Mouse (Mus musculus) kidney, embryonic 16.5 days (tissue): ENCODE measurements around the gene Cd274. TPM values are rescaled to one million over a fixed set of nuclear protein-coding genes. Genes with fewer than 3 reads are reported as not detected.

ENCODE experiments used
- ATAC-seq: fragments of 200-750 bp; cut with Nextera tagmentation; 2 replicates; pipeline ENCODE4 v1.8.0; 2017; ENCODE audit warnings: moderate TSS enrichment; ENCODE audit not compliant: low FRiP score, low TSS enrichment
- H3K27ac ChIP-seq: fragments of 300-500 bp; sonication (generic); 2 replicates; pipeline ENCODE4 v1.5.1; 2014; ENCODE audit warnings: low read length
- H3K27me3 ChIP-seq: fragments of 300-500 bp; sonication (generic); 2 replicates; pipeline ENCODE4 v1.6.1; 2014; ENCODE audit warnings: low read length, control low read depth, mixed read lengths; ENCODE audit not compliant: insufficient read depth
- H3K36me3 ChIP-seq: fragments of 300-500 bp; sonication (generic); 2 replicates; pipeline ENCODE4 v1.6.1; 2014; ENCODE audit warnings: low read length, control low read depth, mixed read lengths; ENCODE audit not compliant: insufficient read depth
- H3K4me1 ChIP-seq: fragments of 300-500 bp; sonication (generic); 2 replicates; pipeline ENCODE4 v1.6.1; 2014; ENCODE audit warnings: low read length, control low read depth, mixed read lengths; ENCODE audit not compliant: insufficient read depth
- H3K4me2 ChIP-seq: fragments of 300-500 bp; sonication (generic); replicated peaks from 2 replicates; pipeline ENCODE4 v1.6.1; 2014; ENCODE audit warnings: low read depth, low read length
- H3K4me3 ChIP-seq: fragments of 300-500 bp; sonication (generic); 2 replicates; pipeline ENCODE4 v1.5.1; 2014; ENCODE audit warnings: mild to moderate bottlenecking, low read length
- H3K9ac ChIP-seq: fragments of 300-500 bp; sonication (generic); replicated peaks from 2 replicates; pipeline ENCODE4 v1.6.1; 2014; ENCODE audit warnings: low read length
- H3K9me3 ChIP-seq: fragments of 300-500 bp; sonication (generic); 2 replicates; pipeline ENCODE4 v1.6.1; 2016; ENCODE audit warnings: low read length, control low read depth
- WGBS: fragments of 180-500 bp; shearing (Covaris S2); extraction: QIAGEN DNeasy Blood & Tissue Kit; methylation state at CpG from one replicate; pipeline ENCODE4 v1.1.7; 2014; 5-methylcytosine and 5-hydroxymethylcytosine counted together
- polyA plus RNA-seq: library from polyadenylated mRNA; unstranded; fragments of >200 nt; fragmentation: Nextera tagmentation; extraction: Ambion mirVana; gene quantifications from 2 replicates; pipeline ENCODE4 v1.2.1, GENCODE M21; 2015

The Cd274 gene
- polyA plus RNA-seq, 1 experiment from 2014 or later, result 0.30 TPM

GRCm38 (mm10) chr19:29363557-29363956 lies 3.7 kb upstream of the Cd274 start:
- no peaks in the 10 kb centered on the region for H3K36me3 ChIP-seq
- peaks cover 11% of the 10 kb centered on the region for H3K4me1 ChIP-seq
- H3K4me2 ChIP-seq, result no peak overlapping the region
- H3K27ac ChIP-seq, result no peak overlapping the region
- H3K9me3 ChIP-seq, result no peaks in the 10 kb centered on the region
- no peak overlapping the region for H3K4me3 ChIP-seq
- no peak for ATAC-seq
- WGBS, result 69% methylated on average over 7 of the region's 7 CpGs
- H3K9ac ChIP-seq, result no peak overlapping the region
- H3K27me3 ChIP-seq, result no peaks in the 10 kb centered on the region

DNA sequence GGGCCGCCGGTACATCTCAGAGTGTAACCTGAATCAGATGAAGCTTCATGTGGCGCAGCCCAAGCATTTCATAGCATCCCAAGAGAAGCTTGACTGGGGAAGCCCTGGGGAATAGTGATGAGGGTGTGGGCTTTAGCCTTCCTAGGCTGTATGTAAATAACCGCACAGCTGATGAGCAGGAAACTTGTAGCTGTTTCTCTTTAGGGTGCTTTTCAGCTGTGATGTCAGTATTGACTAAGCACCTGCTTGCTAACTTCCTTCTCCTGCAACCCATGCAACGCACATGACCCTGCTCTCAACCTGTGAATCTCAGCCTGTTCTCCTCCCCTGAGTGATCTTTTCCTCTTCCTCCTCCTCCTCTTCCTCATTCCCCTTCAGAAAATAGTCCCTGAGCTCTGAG lies 3.2 kb upstream of the Cd274 start:
- no peaks in the 10 kb centered on the region for H3K36me3 ChIP-seq
- ATAC-seq, result no peak
- no peak overlapping the region for H3K4me3 ChIP-seq
- no peak overlapping the region for H3K4me2 ChIP-seq
- no peak overlapping the region for H3K9ac ChIP-seq
- H3K4me1 ChIP-seq, result peaks cover 11% of the 10 kb centered on the region
- H3K9me3 ChIP-seq, result no peaks in the 10 kb centered on the region
- no peaks in the 10 kb centered on the region for H3K27me3 ChIP-seq
- no peak overlapping the region for H3K27ac ChIP-seq
- WGBS, result 84% methylated on average over 5 of the region's 5 CpGs

DNA sequence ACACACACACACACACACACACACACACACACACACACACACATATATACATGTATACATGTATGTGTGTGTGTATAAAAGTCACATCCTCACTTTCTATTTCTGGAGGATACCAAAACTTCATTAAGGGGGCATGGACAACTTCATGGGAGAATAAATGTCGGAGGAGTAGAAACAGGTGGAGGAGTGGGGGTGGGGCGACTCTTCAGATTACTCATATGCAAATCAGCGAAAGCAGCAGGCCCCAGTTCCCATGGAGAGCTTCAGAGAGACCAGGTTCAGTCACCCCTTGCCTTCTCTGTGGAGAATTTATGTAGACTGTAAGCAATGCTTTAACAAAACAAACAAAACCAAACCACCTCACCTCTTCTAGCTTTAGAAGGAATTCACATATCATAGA lies 2.1 kb upstream of the Cd274 start:
- Histone ChIP-seq H3K9me3 (no peaks in the 10 kb centered on the region), H3K4me1 (peaks cover 11% of the 10 kb centered on the region), H3K27me3 (no peaks in the 10 kb centered on the region), H3K9ac (no peak overlapping the region), H3K27ac (no peak overlapping the region), H3K36me3 (no peaks in the 10 kb centered on the region), H3K4me3 (no peak overlapping the region), H3K4me2 (no peak overlapping the region)
- no peak for ATAC-seq
- 31% methylated on average over 3 of the region's 3 CpGs for WGBS

DNA sequence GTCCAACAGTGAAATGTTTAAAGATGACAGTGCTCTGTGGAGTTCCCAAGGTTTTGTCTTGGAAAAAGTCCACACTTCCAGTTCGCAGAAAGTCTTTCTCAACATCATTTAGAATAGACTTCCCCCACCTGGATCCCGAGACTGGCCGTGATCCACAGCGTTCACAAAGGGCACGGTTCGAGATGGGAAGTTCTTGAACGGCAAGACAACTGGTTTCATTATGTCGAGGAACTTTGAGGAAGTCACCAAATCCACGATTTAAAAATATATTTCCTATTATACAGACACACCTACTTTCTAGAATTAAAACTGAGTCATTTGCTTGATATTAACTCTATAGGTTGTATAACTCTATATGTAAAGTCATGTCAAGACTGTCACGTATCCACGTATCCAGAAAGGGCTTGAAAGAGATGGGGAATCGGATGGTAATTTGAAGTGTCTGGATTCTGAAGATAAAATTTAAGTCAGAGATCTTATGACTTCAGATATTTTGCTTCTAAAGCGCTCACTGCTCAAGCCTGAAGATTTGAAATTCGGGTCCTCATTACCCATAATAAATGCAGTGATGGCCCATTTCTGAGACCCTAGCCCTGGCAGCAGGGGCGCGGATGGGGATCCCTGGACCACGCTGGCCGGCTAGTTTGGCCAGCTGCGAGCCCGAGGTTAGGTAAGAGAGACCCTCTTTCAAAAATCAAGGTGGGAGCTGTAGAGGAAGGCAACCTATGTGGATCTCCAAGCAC lies 858 bp upstream of the Cd274 start:
- Histone ChIP-seq H3K27ac (no peak overlapping the region), H3K4me1 (peaks cover 5% of the 10 kb centered on the region; the same call in 1 of the 2 replicates), H3K4me3 (peak overlapping the region; percentile 61), H3K9me3 (no peaks in the 10 kb centered on the region), H3K9ac (peak overlapping the region; percentile 61), H3K27me3 (no peaks in the 10 kb centered on the region), H3K4me2 (peak overlapping the region; percentile 85), H3K36me3 (no peaks in the 10 kb centered on the region)
- ATAC-seq, result no peak
- 64% methylated on average over 20 of the region's 20 CpGs for WGBS

- Histone ChIP-seq H3K4me3 (no peak overlapping the region), H3K4me1 (no peaks in the 10 kb centered on the region), H3K27ac (no peak overlapping the region), H3K9ac (no peak overlapping the region), H3K9me3 (no peaks in the 10 kb centered on the region), H3K27me3 (no peaks in the 10 kb centered on the region), H3K36me3 (no peaks in the 10 kb centered on the region), H3K4me2 (no peak overlapping the region)
- WGBS, result 86% methylated on average over 2 of the region's 2 CpGs
- no peak for ATAC-seq
Observed at GRCm38 (mm10) chr19:29368041-29368440, 786 bp downstream of the Cd274 start.

- no peak overlapping the region for H3K9ac ChIP-seq
- H3K9me3 ChIP-seq, result no peaks in the 10 kb centered on the region
- no peak overlapping the region for H3K27ac ChIP-seq
- no peaks in the 10 kb centered on the region for H3K36me3 ChIP-seq
- WGBS, result 84% methylated on average over 3 of the region's 3 CpGs
- H3K27me3 ChIP-seq, result no peaks in the 10 kb centered on the region
- no peaks in the 10 kb centered on the region for H3K4me1 ChIP-seq
- no peak overlapping the region for H3K4me3 ChIP-seq
- no peak overlapping the region for H3K4me2 ChIP-seq
- no peak for ATAC-seq
Observed at GRCm38 (mm10) chr19:29368671-29369309, 1.5 kb downstream of the Cd274 start.

DNA sequence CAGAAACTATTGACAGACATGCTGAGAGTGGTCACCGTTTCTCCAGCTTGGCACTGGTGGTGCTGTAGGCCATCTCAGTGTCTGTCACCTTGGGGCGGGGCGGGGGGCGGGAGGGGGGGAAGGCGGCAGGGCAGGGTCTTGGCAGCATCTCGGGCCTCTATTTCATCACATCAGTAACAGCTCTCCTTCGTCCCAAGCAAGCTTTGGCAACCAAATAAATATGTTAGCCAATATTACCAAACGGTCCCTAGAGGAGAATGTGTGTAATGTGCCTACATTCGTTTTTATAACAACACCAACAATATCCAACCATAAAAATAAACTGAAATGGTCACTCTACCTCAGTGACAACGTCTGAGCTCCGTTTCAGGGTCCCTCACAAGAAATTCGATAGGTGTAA lies 2.9 kb downstream of the Cd274 start:
- no peak for ATAC-seq
- H3K9ac ChIP-seq, result no peak overlapping the region
- no peak overlapping the region for H3K27ac ChIP-seq
- no peaks in the 10 kb centered on the region for H3K27me3 ChIP-seq
- no peaks in the 10 kb centered on the region for H3K36me3 ChIP-seq
- WGBS, result 73% methylated on average over 12 of the region's 12 CpGs
- no peak overlapping the region for H3K4me2 ChIP-seq
- no peaks in the 10 kb centered on the region for H3K4me1 ChIP-seq
- H3K9me3 ChIP-seq, result no peaks in the 10 kb centered on the region
- no peak overlapping the region for H3K4me3 ChIP-seq

GRCm38 (mm10) chr19:29370545-29371283 lies 3.5 kb downstream of the Cd274 start:
- H3K27ac ChIP-seq, result no peak overlapping the region
- 93% methylated on average over 7 of the region's 7 CpGs for WGBS
- H3K4me3 ChIP-seq, result no peak overlapping the region
- no peaks in the 10 kb centered on the region for H3K4me1 ChIP-seq
- H3K9me3 ChIP-seq, result no peaks in the 10 kb centered on the region
- H3K36me3 ChIP-seq, result no peaks in the 10 kb centered on the region
- ATAC-seq, result no peak
- no peak overlapping the region for H3K4me2 ChIP-seq
- no peak overlapping the region for H3K9ac ChIP-seq
- H3K27me3 ChIP-seq, result no peaks in the 10 kb centered on the region

DNA sequence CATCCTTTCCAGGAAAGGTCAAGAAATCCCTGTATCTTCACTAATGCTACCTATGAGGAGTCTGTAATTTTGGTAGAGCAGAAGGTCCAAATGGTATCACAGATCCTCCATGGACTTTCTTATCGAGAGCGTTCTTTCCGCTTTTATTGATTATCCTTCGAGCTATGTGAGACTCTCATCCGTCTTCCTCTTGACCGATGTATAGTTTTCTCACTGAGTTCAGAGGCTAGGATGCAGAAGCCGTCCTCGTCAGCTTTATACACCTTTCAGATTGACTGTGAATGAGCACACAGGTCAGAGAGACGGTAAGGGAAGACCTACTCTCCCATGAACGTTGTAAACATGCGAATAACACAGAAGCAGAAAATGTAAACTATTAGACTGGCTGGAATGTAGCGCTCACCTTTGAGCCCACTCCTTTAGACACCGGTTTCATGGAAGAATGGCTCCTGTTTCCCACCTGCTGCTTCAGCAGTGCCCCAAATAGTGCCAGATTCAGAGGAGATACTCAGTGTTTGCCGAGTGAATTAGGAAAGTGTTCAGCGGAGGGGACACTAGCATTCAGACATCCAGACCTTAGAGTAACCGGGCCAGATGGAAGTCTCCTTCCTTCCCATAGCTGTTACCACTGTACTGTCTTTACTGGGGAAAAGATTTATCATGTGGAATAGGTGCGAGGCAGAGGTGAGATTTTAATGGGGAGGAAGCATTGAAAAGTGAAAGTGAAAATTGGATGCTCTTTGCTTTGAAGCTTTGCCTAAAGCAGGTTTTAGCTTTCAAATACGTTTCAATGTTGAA lies 4.2 kb downstream of the Cd274 start:
- no peak overlapping the region for H3K4me3 ChIP-seq
- no peak overlapping the region for H3K4me2 ChIP-seq
- WGBS, result 76% methylated on average over 18 of the region's 18 CpGs
- no peak overlapping the region for H3K9ac ChIP-seq
- no peak for ATAC-seq
- H3K36me3 ChIP-seq, result no peaks in the 10 kb centered on the region
- H3K9me3 ChIP-seq, result no peaks in the 10 kb centered on the region
- H3K4me1 ChIP-seq, result no peaks in the 10 kb centered on the region
- no peak overlapping the region for H3K27ac ChIP-seq
- H3K27me3 ChIP-seq, result no peaks in the 10 kb centered on the region
